Mouse (Mus musculus) heart, embryonic 15.5 days (tissue): ENCODE data around the gene Hoxa6. TPM values are rescaled to one million over a fixed set of nuclear protein-coding genes. Genes with fewer than 3 reads are reported as not detected.

Source experiments
- ATAC-seq: fragments of 200-750 bp; cut with Nextera tagmentation; replicated peaks from 2 replicates; pipeline ENCODE4 v1.8.0; 2017; ENCODE audit warnings: low read depth, moderate TSS enrichment; ENCODE audit not compliant: insufficient number of reproducible peaks, insufficient read depth, low FRiP score
- H3K27ac ChIP-seq: fragments of 300-500 bp; sonication (generic); 2 replicates; pipeline ENCODE4 v1.5.1; 2015; ENCODE audit warnings: mild to moderate bottlenecking, inconsistent platforms
- H3K27me3 ChIP-seq: fragments of 300-500 bp; sonication (generic); 2 replicates; pipeline ENCODE4 v1.6.1; 2015; ENCODE audit warnings: inconsistent platforms
- H3K36me3 ChIP-seq: fragments of 300-500 bp; sonication (generic); 2 replicates; pipeline ENCODE4 v1.6.1; 2015; ENCODE audit warnings: mild to moderate bottlenecking, inconsistent platforms
- H3K4me1 ChIP-seq: fragments of 300-500 bp; sonication (generic); replicated peaks from 2 replicates; pipeline ENCODE4 v1.6.1; 2015; ENCODE audit warnings: inconsistent platforms
- H3K4me2 ChIP-seq: fragments of 300-500 bp; sonication (generic); 2 replicates; pipeline ENCODE4 v1.6.1; 2015; ENCODE audit warnings: inconsistent platforms, mild to moderate bottlenecking, moderate library complexity
- H3K4me3 ChIP-seq: fragments of 300-500 bp; sonication (generic); 2 replicates; pipeline ENCODE4 v1.5.1; 2015; ENCODE audit warnings: mild to moderate bottlenecking, inconsistent platforms
- H3K9ac ChIP-seq: fragments of 300-500 bp; sonication (generic); 2 replicates; pipeline ENCODE4 v1.6.1; 2015; ENCODE audit warnings: mild to moderate bottlenecking, inconsistent platforms
- H3K9me3 ChIP-seq: fragments of 300-500 bp; sonication (generic); replicated peaks from 2 replicates; pipeline ENCODE4 v1.6.1; 2016; ENCODE audit warnings: inconsistent platforms
- WGBS: fragments of 180-500 bp; shearing (Covaris S2); methylation state at CpG from one replicate; pipeline ENCODE4 v1.1.7; 2015; ENCODE audit warnings: mixed read lengths; 5-methylcytosine and 5-hydroxymethylcytosine counted together
- polyA plus RNA-seq: library from polyadenylated mRNA; unstranded; fragments of >200 nt; fragmentation: Nextera tagmentation; extraction: Ambion mirVana; gene quantifications from 2 replicates; pipeline ENCODE4 v1.2.1, GENCODE M21; 2015

The Hoxa6 gene
- polyA plus RNA-seq, 1 experiment from 2014 or later, result not detected

DNA sequence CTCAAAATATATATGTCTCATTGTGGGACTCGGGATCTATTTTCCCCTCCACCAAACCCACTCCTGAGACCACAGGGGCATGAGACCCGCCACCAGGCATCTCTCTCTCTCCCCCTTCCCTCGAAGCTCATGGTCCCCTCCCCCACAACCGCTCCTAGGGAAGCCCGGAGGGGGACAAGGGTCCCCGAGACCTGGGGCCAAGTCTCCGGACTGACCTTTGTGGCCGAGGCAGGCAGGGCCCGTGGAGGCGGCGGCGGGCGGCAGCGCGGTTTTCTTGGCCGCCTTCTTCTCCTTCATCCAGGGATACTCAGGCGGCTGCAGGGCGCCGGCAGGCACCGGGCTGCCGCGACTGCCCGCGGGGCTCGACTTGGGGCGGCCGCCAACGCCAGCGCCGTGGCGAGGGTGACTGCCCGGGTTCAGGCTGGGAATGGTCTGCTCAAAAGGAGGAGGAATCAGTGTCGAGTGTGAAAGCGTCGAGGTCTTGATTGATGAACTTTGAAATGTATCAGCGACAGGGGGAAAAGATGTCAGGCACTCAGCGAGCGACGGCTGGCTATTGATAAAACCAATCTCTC, 44.4 kb downstream of the Hoxa6 start:
- Histone ChIP-seq H3K4me2 (peak overlapping the region; percentile 51), H3K4me3 (peak overlapping the region; percentile 47), H3K27me3 (peaks cover 97% of the 10 kb centered on the region), H3K27ac (peak overlapping the region; percentile 68), H3K4me1 (peaks cover 14% of the 10 kb centered on the region), H3K36me3 (no peaks in the 10 kb centered on the region), H3K9ac (peak overlapping the region; percentile 44; the same call in 1 of the 2 replicates), H3K9me3 (no peaks in the 10 kb centered on the region)
- WGBS, result 2% methylated on average over 39 of the region's 39 CpGs
- no peak for ATAC-seq

DNA sequence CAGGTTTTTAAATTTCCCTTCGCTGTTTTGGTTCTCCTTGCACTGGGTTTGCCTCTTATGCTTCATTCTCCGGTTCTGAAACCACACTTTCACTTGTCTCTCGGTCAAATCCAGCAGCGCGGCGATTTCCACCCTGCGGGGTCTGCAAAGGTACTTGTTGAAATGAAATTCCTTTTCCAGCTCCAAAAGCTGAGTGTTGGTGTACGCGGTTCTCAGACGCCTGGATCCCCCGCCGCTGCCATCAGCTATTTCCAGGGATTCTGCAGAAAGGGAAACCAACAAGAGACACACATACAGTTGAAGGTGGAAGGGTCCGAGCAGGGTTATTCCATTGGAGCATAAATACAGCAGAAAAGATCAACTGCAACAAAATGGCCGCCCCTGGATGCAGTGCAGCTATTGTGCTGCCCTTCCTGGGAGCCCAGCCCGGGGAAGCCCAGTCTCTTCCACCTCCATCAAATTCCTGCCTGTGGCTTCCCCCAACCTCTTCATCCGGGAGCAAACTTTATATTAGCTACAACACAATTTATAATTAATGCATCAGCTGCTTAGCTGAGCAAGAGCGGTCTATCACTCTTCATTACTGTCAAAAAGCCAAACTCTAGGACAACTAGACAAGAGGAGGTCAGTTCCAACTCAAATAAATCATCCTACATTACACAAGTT, 45.0 kb downstream of the Hoxa6 start:
- H3K9ac ChIP-seq, result no peak overlapping the region
- peak overlapping the region; percentile 68 for H3K27ac ChIP-seq
- H3K9me3 ChIP-seq, result no peaks in the 10 kb centered on the region
- peak overlapping the region; percentile 51 for H3K4me2 ChIP-seq
- peak overlapping the region; percentile 47 for H3K4me3 ChIP-seq
- WGBS, result 13% methylated on average over 17 of the region's 17 CpGs
- peaks cover 18% of the 10 kb centered on the region for H3K4me1 ChIP-seq
- H3K36me3 ChIP-seq, result no peaks in the 10 kb centered on the region
- no peak for ATAC-seq
- peaks cover 98% of the 10 kb centered on the region for H3K27me3 ChIP-seq

GRCm38 (mm10) chr6:52162611-52163365, 45.7 kb downstream of the Hoxa6 start:
- Histone ChIP-seq H3K9me3 (no peaks in the 10 kb centered on the region), H3K36me3 (no peaks in the 10 kb centered on the region), H3K4me3 (peak overlapping the region; percentile 47), H3K4me1 (peaks cover 25% of the 10 kb centered on the region), H3K4me2 (peak overlapping the region; percentile 51), H3K27me3 (peaks cover 98% of the 10 kb centered on the region), H3K27ac (peak overlapping the region; percentile 68; the same call in 1 of the 2 replicates), H3K9ac (peak overlapping the region; percentile 43; the same call in 1 of the 2 replicates)
- no peak for ATAC-seq
- 19% methylated on average over 14 of the region's 14 CpGs for WGBS

GRCm38 (mm10) chr6:52162093-52162380, 46.5 kb downstream of the Hoxa6 start:
- no peaks in the 10 kb centered on the region for H3K9me3 ChIP-seq
- WGBS, result 26% methylated on average over 1 of the region's 1 CpGs
- H3K36me3 ChIP-seq, result no peaks in the 10 kb centered on the region
- no peak overlapping the region for H3K9ac ChIP-seq
- H3K27me3 ChIP-seq, result peaks cover 98% of the 10 kb centered on the region
- no peak overlapping the region for H3K4me3 ChIP-seq
- H3K4me2 ChIP-seq, result peak overlapping the region; percentile 21; the same call in 1 of the 2 replicates
- H3K27ac ChIP-seq, result no peak overlapping the region
- ATAC-seq, result no peak
- peaks cover 26% of the 10 kb centered on the region for H3K4me1 ChIP-seq

DNA sequence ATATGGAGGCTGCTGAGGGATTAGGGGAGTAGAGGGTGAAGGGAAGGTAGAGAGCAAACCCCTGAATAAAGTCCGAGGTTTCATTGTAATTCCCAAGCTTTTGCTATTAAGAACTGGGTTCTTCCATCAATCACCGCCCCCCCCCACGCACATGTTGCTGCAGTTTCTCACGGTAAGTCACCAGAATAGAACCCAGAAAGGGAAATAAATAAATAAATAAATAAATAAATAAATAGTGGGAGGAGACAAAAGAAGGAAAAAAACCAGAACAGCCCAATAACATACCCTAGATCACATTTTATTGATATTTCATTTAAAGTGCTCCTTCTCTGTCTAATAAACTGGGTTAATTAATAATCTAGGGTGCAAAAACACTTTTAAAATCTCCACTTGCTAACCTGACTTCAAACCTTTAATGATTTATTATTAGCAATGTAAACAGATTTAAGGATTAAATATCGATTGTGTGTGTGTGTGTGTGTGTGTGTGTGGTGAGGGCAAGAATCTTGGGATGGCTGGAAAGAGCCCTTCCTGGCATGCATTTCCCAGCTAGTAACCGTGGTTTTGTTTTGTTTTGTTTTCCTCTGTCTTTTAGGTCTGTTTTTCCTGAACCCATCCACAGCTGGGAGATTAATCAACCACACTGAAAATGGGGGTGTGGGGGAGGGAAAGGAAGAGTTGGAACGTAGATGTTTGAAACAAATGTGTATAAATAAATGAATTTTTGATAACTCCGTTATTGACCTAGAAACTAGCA, 47.0 kb downstream of the Hoxa6 start:
- no peaks in the 10 kb centered on the region for H3K36me3 ChIP-seq
- peaks cover 98% of the 10 kb centered on the region for H3K27me3 ChIP-seq
- H3K4me3 ChIP-seq, result peak overlapping the region; percentile 75; the same call in 1 of the 2 replicates
- no peak overlapping the region for H3K9ac ChIP-seq
- peak overlapping the region; percentile 79; the same call in 1 of the 2 replicates for H3K27ac ChIP-seq
- no peaks in the 10 kb centered on the region for H3K9me3 ChIP-seq
- peak overlapping the region; percentile 97 for H3K4me2 ChIP-seq
- 25% methylated on average over 8 of the region's 8 CpGs for WGBS
- peaks cover 28% of the 10 kb centered on the region for H3K4me1 ChIP-seq
- no peak for ATAC-seq

GRCm38 (mm10) chr6:52160511-52161335, 47.8 kb downstream of the Hoxa6 start:
- H3K9ac ChIP-seq, result no peak overlapping the region
- H3K9me3 ChIP-seq, result no peaks in the 10 kb centered on the region
- no peaks in the 10 kb centered on the region for H3K36me3 ChIP-seq
- H3K27me3 ChIP-seq, result peaks cover 98% of the 10 kb centered on the region
- H3K4me3 ChIP-seq, result peak overlapping the region; percentile 75
- H3K27ac ChIP-seq, result peak overlapping the region; percentile 79
- WGBS, result 10% methylated on average over 30 of the region's 30 CpGs
- H3K4me1 ChIP-seq, result peaks cover 28% of the 10 kb centered on the region
- no peak for ATAC-seq
- peak overlapping the region; percentile 97 for H3K4me2 ChIP-seq

GRCm38 (mm10) chr6:52159979-52160378, 48.5 kb downstream of the Hoxa6 start:
- Histone ChIP-seq H3K9me3 (no peaks in the 10 kb centered on the region), H3K27me3 (peaks cover 99% of the 10 kb centered on the region), H3K36me3 (no peaks in the 10 kb centered on the region), H3K4me2 (peak overlapping the region; percentile 97), H3K27ac (peak overlapping the region; percentile 79), H3K9ac (no peak overlapping the region), H3K4me3 (peak overlapping the region; percentile 75), H3K4me1 (peaks cover 28% of the 10 kb centered on the region)
- 10% methylated on average over 9 of the region's 9 CpGs for WGBS
- ATAC-seq, result no peak

- Histone ChIP-seq H3K4me1 (peaks cover 24% of the 10 kb centered on the region), H3K36me3 (no peaks in the 10 kb centered on the region), H3K27ac (peak overlapping the region; percentile 79), H3K9me3 (no peaks in the 10 kb centered on the region), H3K4me3 (peak overlapping the region; percentile 75), H3K4me2 (peak overlapping the region; percentile 97), H3K27me3 (peaks cover 99% of the 10 kb centered on the region), H3K9ac (peak overlapping the region; percentile 58; the same call in 1 of the 2 replicates)
- 12% methylated on average over 12 of the region's 12 CpGs for WGBS
- ATAC-seq, result peak; percentile 50; the same call in 1 of the 2 replicates
Measured at GRCm38 (mm10) chr6:52159164-52159761, 49.3 kb downstream of the Hoxa6 start.

DNA sequence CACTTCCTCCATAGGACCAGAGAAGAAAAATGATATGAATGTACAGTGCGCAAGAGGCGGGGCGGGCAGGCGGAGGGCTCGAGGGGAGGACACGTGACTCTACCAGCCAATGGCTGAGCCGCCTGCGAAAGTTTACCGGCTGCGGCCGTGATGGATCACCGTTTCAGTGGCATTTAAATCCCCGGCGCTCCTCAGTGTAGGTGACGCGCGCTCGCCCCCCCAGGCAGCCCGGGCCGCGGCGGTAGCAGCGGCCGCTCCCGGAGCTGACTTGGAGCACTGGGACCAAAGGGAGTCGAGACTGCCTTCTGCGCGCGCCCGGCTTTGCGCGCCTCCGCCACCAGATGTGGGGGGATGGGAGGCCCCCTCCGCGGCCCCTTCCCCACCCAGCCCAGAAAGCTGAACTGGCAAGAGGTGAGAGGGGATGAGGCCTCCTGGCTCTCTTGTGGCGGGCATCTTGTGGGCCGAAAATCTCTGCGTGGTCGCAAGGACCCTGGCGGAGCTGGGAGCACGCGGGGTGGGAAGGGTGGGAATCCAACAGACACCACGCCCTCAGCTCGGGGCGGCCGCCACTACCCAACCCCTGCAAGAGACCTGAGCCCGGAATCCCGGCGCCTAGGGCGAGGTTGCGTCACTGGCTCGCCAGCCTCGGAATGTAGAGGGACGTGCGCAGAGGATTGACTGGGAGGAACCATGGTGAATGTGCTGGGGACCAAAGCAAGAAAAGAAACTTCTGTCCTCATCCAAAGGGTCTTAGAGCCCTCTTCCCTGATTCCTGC, 50.1 kb downstream of the Hoxa6 start, which contains the start of gene Hoxa1:
Gene Hoxa1, minus strand, starts transcription at position 42 of the 776 bp plus-strand sequence.
- peak; percentile 81 for ATAC-seq
- Histone ChIP-seq H3K4me1 (peaks cover 21% of the 10 kb centered on the region), H3K27me3 (peaks cover 99% of the 10 kb centered on the region), H3K36me3 (no peaks in the 10 kb centered on the region), H3K4me2 (peak within 1 kb of the TSS; percentile 97), H3K4me3 (peak within 1 kb of the TSS; percentile 75), H3K9ac (peak within 1 kb of the TSS; percentile 58), H3K9me3 (no peaks in the 10 kb centered on the region), H3K27ac (peak within 1 kb of the TSS; percentile 79)
- under 1% methylated on average over 53 of the region's 55 CpGs for WGBS
